Mouse (Mus musculus) erythroid progenitor cell, adult 5-6 weeks (primary cell): ENCODE data around the gene Upf2. TPM values are rescaled to one million over a fixed set of nuclear protein-coding genes. Genes with fewer than 3 reads are reported as not detected.
"Not testable (repeated sequence)": the region's sequence is repeated elsewhere in the genome, so short reads cannot be mapped to it uniquely, and the experiment has no call there.

Source experiments
- ATAC-seq: replicated peaks from 2 replicates; pipeline ENCODE4 v1.8.0; 2016; ENCODE audit warnings: moderate number of reproducible peaks, mild to moderate bottlenecking, moderate TSS enrichment, inconsistent platforms; ENCODE audit not compliant: poor library complexity, low FRiP score, severe bottlenecking
- total RNA-seq, 2 experiments: library from RNA; stranded (forward) in 1 of 2; stranded (reverse) in 1 of 2; fragments of 150-400 nt in 1 of 2; fragments of 186-747, 209-891 nt in 1 of 2; gene quantifications; 2 replicates each; pipeline versions ENCODE4 v1.2.3 to v1.2.4; 2015 to 2017; ENCODE audit warnings: low replicate concordance in 2 of 2

Upf2 gene
- total RNA-seq, 2 experiments from 2014 or later: 36.2 to 39.0 TPM

DNA sequence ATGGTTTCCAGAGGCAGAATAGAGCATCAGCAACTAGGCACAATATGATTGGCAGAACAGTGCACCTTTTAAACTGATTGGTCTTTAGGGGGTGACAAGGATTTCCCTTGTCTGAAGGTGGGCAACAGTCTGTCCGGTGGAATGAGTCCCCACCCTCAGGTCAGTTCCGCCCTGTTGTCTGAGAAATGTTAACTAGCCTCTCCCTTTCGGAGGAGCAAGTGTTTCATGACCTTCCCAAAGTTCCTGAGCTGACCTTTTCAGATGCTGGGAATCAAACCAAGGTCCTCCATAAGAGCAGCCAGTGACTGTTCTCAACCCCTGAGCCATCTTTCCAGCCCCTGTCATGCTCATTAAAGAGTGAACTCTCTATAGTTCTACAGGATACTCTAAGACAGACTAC is 4.4 kb upstream of the Upf2 start:
- ATAC-seq: no peak

GRCm38 (mm10) chr2:5948964-5949363 is 2.3 kb upstream of the Upf2 start:
- no peak for ATAC-seq

DNA sequence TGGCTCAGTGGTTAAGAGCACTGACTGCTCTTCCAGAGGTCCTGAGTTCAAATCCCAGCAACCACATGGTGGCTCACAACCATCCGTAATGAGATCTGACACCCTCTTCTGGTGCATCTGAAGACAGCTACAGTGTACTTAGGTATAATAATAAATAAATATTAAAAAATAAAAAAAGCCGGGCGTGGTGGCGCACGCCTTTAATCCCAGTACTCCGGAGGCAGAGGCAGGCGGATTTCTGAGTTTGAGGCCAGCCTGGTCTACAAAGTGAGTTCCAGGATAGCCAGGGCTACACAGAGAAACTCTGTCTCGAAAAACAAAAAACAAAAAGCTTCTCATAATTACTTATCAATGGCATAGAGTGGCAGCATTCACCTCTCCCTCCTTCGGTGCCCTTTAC is 1.4 kb upstream of the Upf2 start:
- ATAC-seq: not testable (repeated sequence)

DNA sequence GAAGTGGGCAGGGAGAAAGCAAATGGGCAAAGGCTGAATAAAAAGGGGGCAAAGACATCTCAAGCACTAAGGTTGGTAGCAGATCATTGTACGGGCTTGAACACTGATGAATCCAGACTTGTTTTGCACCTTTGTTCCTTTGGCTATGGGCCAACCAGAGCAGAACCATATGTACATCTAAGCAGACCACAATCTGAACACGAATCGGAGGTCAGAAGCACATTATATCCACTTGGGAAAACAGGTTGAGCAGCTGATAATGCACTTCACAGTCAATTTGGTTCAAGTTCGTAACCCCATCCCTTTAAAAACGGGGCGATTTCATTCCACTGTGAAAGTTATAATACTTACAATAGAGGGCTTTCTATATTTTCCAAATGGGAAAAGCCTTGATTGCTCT is 964 bp upstream of the Upf2 start:
- no peak for ATAC-seq

DNA sequence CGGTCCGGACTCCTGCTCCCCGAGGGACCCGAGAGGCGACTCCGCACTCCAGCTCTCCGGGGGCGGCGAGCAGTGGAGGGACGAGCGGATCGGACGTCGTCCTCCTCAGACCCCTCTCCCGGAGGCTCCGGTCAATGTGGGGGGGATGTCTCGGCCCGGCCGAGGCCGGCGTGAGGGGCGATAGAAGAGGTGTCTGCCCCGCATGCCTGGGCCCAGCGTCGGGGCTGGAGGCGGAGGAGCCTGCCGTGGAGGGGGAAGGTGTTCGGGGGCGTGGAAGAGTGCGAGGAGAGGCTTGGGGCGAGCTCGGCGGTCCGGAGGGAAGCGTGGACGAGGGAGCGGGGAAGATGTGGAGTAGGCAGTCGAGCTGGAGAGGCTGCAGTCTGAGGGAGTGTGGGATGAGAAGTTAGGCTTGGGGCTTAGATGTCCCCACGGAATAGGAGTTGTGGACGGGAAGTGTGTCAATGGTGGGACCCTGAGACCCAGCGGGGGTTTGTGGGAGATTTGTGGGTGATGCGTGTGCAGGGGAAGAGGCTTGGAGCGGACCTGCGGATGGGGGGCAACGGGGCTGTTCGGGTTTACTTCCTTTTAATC is 447 bp downstream of the Upf2 start:
- peak; percentile 57 for ATAC-seq

DNA sequence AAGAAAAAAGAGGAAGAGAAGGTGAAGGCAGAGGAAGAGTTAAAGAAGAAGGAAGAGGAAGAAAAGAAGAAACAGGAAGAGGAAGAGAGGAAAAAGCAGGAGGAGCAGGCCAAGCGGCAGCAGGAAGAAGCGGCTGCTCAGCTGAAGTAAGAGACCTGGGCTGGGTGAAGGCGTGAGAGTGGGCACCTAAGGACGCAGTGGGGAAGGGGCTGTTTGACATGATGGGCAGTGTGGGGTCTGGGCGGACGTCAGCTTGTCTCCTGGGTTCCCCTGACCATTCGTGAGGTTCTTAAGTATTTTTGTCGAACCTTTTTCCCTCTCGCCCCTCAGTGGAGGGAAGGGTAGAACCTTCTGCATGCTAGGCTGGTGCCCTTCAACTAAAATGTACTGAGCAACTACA is 6.4 kb downstream of the Upf2 start:
- no peak for ATAC-seq

DNA sequence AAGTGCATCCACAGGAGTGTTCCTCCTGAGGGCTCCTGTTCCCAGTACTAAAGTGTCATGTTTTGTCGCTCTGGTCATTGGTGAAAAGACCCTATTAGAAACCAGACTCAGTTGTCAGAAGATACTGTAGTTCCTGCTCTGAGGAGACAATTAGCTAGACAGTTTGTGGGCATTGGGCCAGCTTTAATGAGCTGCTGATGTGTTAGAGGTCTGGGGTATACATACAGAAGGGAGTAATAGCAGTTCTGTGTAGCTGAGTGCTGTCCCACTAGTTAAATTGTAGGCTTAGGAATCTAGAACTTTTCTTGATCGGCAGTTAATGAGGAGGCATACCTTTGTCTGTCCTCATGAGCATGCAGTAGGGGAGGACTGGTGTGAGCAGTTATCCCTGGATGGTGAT is 11.0 kb downstream of the Upf2 start:
- ATAC-seq: no peak

GRCm38 (mm10) chr2:5963729-5964128 is 12.5 kb downstream of the Upf2 start:
- not testable (repeated sequence) for ATAC-seq

- no peak for ATAC-seq
Observed at GRCm38 (mm10) chr2:5965972-5966371, 14.7 kb downstream of the Upf2 start.

DNA sequence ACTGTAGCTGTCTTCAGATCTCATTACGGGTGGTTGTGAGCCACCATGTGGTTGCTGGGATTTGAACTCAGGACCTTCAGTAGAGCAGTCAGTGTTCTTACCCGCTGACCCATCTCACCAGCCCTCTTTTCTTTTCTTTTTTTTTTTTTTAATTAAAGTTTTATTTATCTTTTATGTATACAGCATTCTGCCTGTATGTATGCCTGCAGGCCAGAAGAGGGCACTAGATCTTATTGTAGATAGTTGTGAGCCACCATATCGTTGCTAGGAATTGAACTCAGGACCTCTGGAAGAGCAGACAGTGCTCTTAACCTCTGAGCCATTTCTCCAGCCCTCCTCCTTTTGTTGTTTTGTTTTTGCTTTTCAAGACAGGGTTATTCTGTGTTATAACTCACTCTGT is 19.4 kb downstream of the Upf2 start:
- ATAC-seq: not testable (repeated sequence)

DNA sequence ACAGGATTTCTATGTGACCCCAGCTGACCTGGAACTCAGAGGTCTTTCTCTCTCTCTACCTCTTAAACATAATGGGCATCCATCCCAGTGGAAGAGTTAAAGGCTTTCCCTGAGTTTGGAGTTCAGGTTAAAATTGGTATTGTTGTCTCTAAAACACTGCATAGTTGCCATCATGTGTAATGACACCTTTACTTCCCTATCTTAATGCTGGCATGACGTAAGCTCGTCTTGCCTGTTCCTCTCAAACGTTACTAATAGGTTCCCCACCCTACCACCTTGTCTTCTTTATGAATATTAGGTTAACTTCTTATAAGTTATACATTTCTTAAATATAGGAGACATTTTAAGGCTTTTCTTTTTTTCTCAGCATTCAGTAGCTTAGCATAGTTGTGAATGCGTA is 26.3 kb downstream of the Upf2 start:
- no peak for ATAC-seq

DNA sequence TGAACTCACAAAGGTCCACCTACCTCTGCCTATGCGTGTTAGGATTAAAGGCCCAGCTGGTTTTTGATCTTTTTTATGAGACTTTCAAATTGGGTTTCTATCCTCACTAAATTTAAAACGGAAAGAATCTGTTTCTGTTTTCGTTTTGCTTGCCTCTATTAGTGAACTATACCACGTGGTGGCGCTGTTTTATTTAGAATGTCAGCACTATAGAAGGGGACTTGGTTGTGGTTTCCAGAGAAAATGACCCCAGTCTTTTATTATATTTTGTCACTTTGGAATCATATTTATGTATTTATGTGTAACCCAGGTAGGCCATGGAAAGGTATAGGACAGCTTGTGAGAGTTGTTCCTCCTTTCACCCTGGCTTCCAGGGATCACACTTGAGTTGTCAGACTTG is 44.3 kb downstream of the Upf2 start:
- ATAC-seq: peak; percentile 49; the same call in 1 of the 2 replicates

DNA sequence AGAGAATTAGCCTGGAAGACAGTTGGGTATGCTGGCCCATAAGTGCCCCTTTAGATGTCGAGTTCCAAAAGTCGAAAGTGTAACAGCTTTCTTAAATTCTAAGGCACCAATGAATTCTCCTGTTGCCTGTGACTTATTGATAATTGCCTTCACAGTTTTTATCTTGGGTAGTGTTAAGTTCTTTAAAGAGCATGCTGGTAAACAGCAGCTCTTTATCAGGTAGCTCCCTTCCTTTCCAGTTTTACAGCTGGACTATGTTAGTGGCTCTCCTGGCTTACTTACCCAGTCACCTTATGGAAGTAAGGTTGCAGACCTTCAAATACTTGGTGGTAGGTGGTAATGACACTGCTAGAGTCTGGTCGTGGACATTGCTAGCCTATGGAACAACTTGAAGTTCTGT is 52.7 kb downstream of the Upf2 start:
- ATAC-seq: peak; percentile 83

- ATAC-seq: no peak
Observed at GRCm38 (mm10) chr2:6014532-6014931, 63.3 kb downstream of the Upf2 start.

DNA sequence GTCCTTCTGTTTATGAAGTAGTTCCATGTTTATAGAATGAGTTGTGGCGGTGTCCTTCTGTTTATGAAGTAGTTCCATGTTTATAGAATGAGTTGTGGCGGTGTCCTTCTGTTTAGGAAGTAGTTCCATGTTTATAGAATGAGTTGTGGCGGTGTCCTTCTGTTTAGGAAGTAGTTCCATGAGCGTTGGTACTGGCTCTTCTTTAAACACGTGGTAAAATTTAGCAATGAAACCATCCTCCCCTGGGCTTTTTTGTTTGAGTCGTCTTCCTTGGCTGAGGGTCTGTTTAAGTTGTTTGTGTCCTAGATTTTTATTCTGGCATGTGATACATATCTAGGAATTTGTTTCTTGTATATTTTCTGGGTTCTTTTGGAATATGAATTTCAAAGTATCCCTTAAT is 63.9 kb downstream of the Upf2 start:
- ATAC-seq: not testable (repeated sequence)

GRCm38 (mm10) chr2:6020570-6020969 is 69.3 kb downstream of the Upf2 start:
- ATAC-seq: no peak

DNA sequence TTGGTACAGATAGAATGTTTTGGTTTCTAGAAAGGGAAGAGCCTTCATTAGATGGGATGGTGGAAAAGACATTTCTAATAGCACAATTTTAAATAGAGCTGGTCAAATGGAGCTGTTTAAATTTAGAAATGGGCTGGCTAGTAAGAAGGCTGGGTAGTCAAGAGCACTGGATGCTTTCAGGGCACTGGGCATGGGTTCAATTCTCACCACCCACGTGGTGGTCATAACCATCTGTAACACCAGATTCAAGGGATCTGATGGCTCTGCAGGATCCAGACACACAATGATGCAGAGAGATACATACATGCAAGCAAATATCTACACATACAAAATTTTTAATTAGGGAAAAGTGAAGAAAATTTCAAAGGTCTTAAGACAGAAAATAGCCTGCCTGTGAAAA is 91.4 kb downstream of the Upf2 start:
- ATAC-seq: no peak

- no peak for ATAC-seq
Observed at GRCm38 (mm10) chr2:6046796-6047195, 95.5 kb downstream of the Upf2 start.

DNA sequence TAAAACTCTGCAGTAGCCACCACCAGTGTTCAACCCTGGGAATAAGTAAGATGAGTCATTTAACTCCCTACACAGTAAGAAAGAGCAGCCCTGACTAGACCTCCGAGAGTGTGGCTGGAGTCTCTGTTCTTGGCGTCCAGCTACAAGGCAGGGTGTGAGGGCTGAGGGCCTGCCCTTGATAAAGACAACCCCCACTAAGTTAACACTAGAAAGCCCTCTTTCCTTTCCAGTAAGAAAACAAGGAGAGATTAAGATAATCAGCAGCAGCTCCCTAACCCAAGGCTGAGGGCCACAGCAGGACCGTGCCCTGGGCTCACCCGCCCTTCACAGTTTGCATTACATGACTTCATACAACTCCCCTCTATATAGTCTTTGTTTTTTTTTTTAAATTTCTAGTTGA is 97.3 kb downstream of the Upf2 start:
- no peak for ATAC-seq

GRCm38 (mm10) chr2:6049018-6049417 is 97.7 kb downstream of the Upf2 start:
- no peak for ATAC-seq

GRCm38 (mm10) chr2:6055466-6055865 is 104.2 kb downstream of the Upf2 start:
- ATAC-seq: no peak

DNA sequence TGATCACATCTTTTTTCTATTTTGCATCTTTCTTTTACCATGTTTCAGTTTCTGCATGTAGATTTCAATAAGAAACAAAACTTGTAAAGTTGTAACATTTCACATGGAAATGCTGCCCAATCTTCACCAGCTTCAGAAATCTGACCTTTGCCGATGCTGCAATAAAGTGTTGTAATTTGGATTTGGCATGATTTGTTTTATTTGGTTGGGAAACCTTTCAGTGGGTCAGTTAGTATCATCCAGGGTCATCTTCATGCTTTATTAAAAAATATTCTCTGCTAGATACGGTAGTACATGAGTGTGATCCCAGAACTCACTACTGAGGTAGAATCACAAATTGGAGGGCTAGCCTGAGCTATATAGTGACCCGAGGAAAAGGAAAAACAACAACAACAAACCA is 105.2 kb downstream of the Upf2 start:
- no peak for ATAC-seq
